Mouse (Mus musculus) intestine, embryonic 16.5 days (tissue): ENCODE measurements at regions not wholly inside any gene's neighbourhood (a gene's known extent, or its start where the extent isn't known, plus 50 kb on each side); places are given as distances from the start of the nearest gene placed in this dataset.

Experiments
- ATAC-seq: fragments of 200-750 bp; cut with Nextera tagmentation; 2 replicates; pipeline ENCODE4 v1.8.0; 2017; ENCODE audit warnings: moderate TSS enrichment, moderate library complexity
- H3K27ac ChIP-seq: fragments of 300-500 bp; sonication (generic); 2 replicates; pipeline ENCODE4 v1.5.1; 2014; ENCODE audit warnings: mild to moderate bottlenecking, low read length
- H3K27me3 ChIP-seq: fragments of 300-500 bp; sonication (generic); replicated peaks from 2 replicates; pipeline ENCODE4 v1.6.1; 2014; ENCODE audit warnings: low read length, control low read depth, mixed read lengths; ENCODE audit not compliant: control insufficient read depth, insufficient read depth
- H3K36me3 ChIP-seq: fragments of 300-500 bp; sonication (generic); 2 replicates; pipeline ENCODE4 v1.6.1; 2014; ENCODE audit warnings: low read length, control low read depth; ENCODE audit not compliant: control insufficient read depth, insufficient read depth
- H3K4me1 ChIP-seq: fragments of 300-500 bp; sonication (generic); 2 replicates; pipeline ENCODE4 v1.6.1; 2014; ENCODE audit warnings: low read length, control low read depth, mixed read lengths; ENCODE audit not compliant: control insufficient read depth, insufficient read depth
- H3K4me2 ChIP-seq: fragments of 300-500 bp; sonication (generic); 2 replicates; pipeline ENCODE4 v1.6.1; 2014; ENCODE audit warnings: low read depth, low read length, control low read depth
- H3K4me3 ChIP-seq: fragments of 300-500 bp; sonication (generic); 2 replicates; pipeline ENCODE4 v1.5.1; 2014; ENCODE audit warnings: mild to moderate bottlenecking, low read length
- H3K9ac ChIP-seq: fragments of 300-500 bp; sonication (generic); 2 replicates; pipeline ENCODE4 v1.6.1; 2014; ENCODE audit warnings: low read depth, low read length
- H3K9me3 ChIP-seq: fragments of 300-500 bp; sonication (generic); 2 replicates; pipeline ENCODE4 v1.6.1; 2016; ENCODE audit warnings: low read length, control low read depth; ENCODE audit not compliant: control insufficient read depth
- WGBS: fragments of 180-500 bp; shearing (Covaris S2); extraction: QIAGEN DNeasy Blood & Tissue Kit; methylation state at CpG from one replicate; pipeline ENCODE4 v1.1.7; 2014; 5-methylcytosine and 5-hydroxymethylcytosine counted together

- no peak overlapping the region for H3K4me2 ChIP-seq
- no peaks in the 10 kb centered on the region for H3K27me3 ChIP-seq
- H3K9me3 ChIP-seq, result no peaks in the 10 kb centered on the region
- no peak overlapping the region for H3K9ac ChIP-seq
- no peaks in the 10 kb centered on the region for H3K36me3 ChIP-seq
- no peaks in the 10 kb centered on the region for H3K4me1 ChIP-seq
- WGBS, result 97% methylated on average over 2 of the region's 2 CpGs
- no peak overlapping the region for H3K27ac ChIP-seq
- no peak overlapping the region for H3K4me3 ChIP-seq
- ATAC-seq, result no peak
These were observed 79.8 kb upstream of the Lhx8 start for GRCm38 (mm10) chr3:154410292-154410691.

GRCm38 (mm10) chr3:154402081-154402480 is 71.6 kb upstream of the Lhx8 start:
- Histone ChIP-seq H3K4me2 (no peak overlapping the region), H3K36me3 (no peaks in the 10 kb centered on the region), H3K9me3 (no peaks in the 10 kb centered on the region), H3K4me3 (no peak overlapping the region), H3K4me1 (no peaks in the 10 kb centered on the region), H3K27me3 (no peaks in the 10 kb centered on the region), H3K9ac (no peak overlapping the region), H3K27ac (no peak overlapping the region)
- WGBS, result 33% methylated on average over 4 of the region's 4 CpGs
- ATAC-seq, result no peak

GRCm38 (mm10) chr3:154393626-154394025 is 63.2 kb upstream of the Lhx8 start:
- Histone ChIP-seq H3K9ac (no peak overlapping the region), H3K4me3 (no peak overlapping the region), H3K36me3 (no peaks in the 10 kb centered on the region), H3K4me2 (no peak overlapping the region), H3K4me1 (no peaks in the 10 kb centered on the region), H3K9me3 (no peaks in the 10 kb centered on the region), H3K27me3 (no peaks in the 10 kb centered on the region), H3K27ac (no peak overlapping the region)
- WGBS, result 76% methylated on average over 5 of the region's 5 CpGs
- ATAC-seq, result no peak

GRCm38 (mm10) chr3:154391629-154392028 is 61.2 kb upstream of the Lhx8 start:
- Histone ChIP-seq H3K9ac (no peak overlapping the region), H3K36me3 (no peaks in the 10 kb centered on the region), H3K27me3 (no peaks in the 10 kb centered on the region), H3K4me2 (no peak overlapping the region), H3K4me3 (no peak overlapping the region), H3K9me3 (no peaks in the 10 kb centered on the region), H3K4me1 (no peaks in the 10 kb centered on the region), H3K27ac (no peak overlapping the region)
- WGBS, result 63% methylated on average over 3 of the region's 3 CpGs
- ATAC-seq, result no peak

- H3K9ac ChIP-seq, result no peak overlapping the region
- H3K27me3 ChIP-seq, result no peaks in the 10 kb centered on the region
- no peak overlapping the region for H3K27ac ChIP-seq
- H3K4me3 ChIP-seq, result no peak overlapping the region
- no peaks in the 10 kb centered on the region; the same call in 1 of the 2 replicates for H3K4me1 ChIP-seq
- H3K36me3 ChIP-seq, result no peaks in the 10 kb centered on the region
- WGBS, result 87% methylated on average over 5 of the region's 5 CpGs
- no peaks in the 10 kb centered on the region for H3K9me3 ChIP-seq
- ATAC-seq, result no peak
- H3K4me2 ChIP-seq, result no peak overlapping the region
These were observed 58.2 kb upstream of the Lhx8 start for GRCm38 (mm10) chr3:154388656-154389055.

- H3K4me1 ChIP-seq, result no peaks in the 10 kb centered on the region; the same call in 1 of the 2 replicates
- no peak overlapping the region for H3K4me3 ChIP-seq
- WGBS, result 80% methylated on average over 1 of the region's 1 CpGs
- no peak overlapping the region for H3K9ac ChIP-seq
- no peaks in the 10 kb centered on the region for H3K27me3 ChIP-seq
- H3K9me3 ChIP-seq, result no peaks in the 10 kb centered on the region
- H3K36me3 ChIP-seq, result no peaks in the 10 kb centered on the region
- H3K4me2 ChIP-seq, result no peak overlapping the region
- no peak overlapping the region for H3K27ac ChIP-seq
- no peak for ATAC-seq
These were observed 56.8 kb upstream of the Lhx8 start for GRCm38 (mm10) chr3:154387271-154387670.

- Histone ChIP-seq H3K9me3 (no peaks in the 10 kb centered on the region), H3K4me1 (no peaks in the 10 kb centered on the region; the same call in 1 of the 2 replicates), H3K4me2 (no peak overlapping the region), H3K36me3 (no peaks in the 10 kb centered on the region), H3K9ac (no peak overlapping the region), H3K27me3 (no peaks in the 10 kb centered on the region), H3K27ac (no peak overlapping the region), H3K4me3 (no peak overlapping the region)
- ATAC-seq, result no peak
- WGBS, result 40% methylated on average over 10 of the region's 10 CpGs
These were observed 55.4 kb upstream of the Lhx8 start for GRCm38 (mm10) chr3:154385831-154386312.

GRCm38 (mm10) chr3:154382811-154383210 is 52.4 kb upstream of the Lhx8 start:
- H3K4me1 ChIP-seq, result no peaks in the 10 kb centered on the region; the same call in 1 of the 2 replicates
- no peak overlapping the region for H3K9ac ChIP-seq
- no peak overlapping the region for H3K4me2 ChIP-seq
- no peak for ATAC-seq
- no peaks in the 10 kb centered on the region for H3K36me3 ChIP-seq
- H3K9me3 ChIP-seq, result no peaks in the 10 kb centered on the region
- H3K4me3 ChIP-seq, result no peak overlapping the region
- 83% methylated on average over 6 of the region's 6 CpGs for WGBS
- no peaks in the 10 kb centered on the region for H3K27me3 ChIP-seq
- no peak overlapping the region for H3K27ac ChIP-seq

- Histone ChIP-seq H3K27me3 (no peaks in the 10 kb centered on the region), H3K9me3 (no peaks in the 10 kb centered on the region), H3K4me1 (no peaks in the 10 kb centered on the region; the same call in 1 of the 2 replicates), H3K4me3 (no peak overlapping the region), H3K9ac (no peak overlapping the region), H3K27ac (no peak overlapping the region), H3K36me3 (no peaks in the 10 kb centered on the region), H3K4me2 (no peak overlapping the region)
- no peak for ATAC-seq
- 39% methylated on average over 5 of the region's 5 CpGs for WGBS
These were observed 51.1 kb upstream of the Lhx8 start for GRCm38 (mm10) chr3:154381561-154381960.
